Mouse (Mus musculus): ENCODE results near the gene Themis. TPM values are rescaled to one million over a fixed set of nuclear protein-coding genes. Genes with fewer than 3 reads are reported as not detected.

The Themis gene
- polyA plus RNA-seq, 1 experiment: 288 TPM

DNA sequence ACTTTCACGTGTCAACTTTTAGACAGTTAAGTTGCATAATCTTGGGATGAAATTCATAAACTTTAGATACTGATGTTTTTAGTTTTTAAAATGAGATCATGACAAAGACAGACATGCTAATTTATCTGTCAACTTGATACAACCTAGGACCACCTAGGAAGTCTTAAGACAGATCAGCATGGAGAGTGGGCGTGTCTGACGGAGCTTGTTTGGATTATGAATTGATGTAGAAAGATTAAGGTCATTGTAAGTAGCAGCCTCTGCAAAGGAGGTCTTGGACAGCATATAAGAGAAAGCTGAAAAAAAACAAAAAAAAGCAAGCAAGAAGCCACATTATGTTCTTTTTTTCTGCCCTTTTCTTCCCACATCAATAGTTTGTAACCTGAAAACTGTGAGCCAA, 154.2 kb downstream of the Themis start:
- WGBS: 77% methylated on average over 3 of the region's 3 CpGs
- Histone ChIP-seq H3K4me1 (ENCODE audit: control insufficient read depth, insufficient read depth, low read length) (no peaks in the 10 kb centered on the region), H3K27ac (ENCODE audit: insufficient read depth, low read depth, low read length) (no peak overlapping the region), H3K4me3 (ENCODE audit: insufficient read depth, low read depth, low read length) (no peak overlapping the region)
- TF ChIP-seq CTCF (IDR thresholded peaks at IDR 0.05; ENCODE audit: insufficient read depth, low read depth, low read length) (no peak), POLR2A (IDR thresholded peaks at IDR 0.05; ENCODE audit: insufficient read depth, low read depth, low read length) (no peak)

DNA sequence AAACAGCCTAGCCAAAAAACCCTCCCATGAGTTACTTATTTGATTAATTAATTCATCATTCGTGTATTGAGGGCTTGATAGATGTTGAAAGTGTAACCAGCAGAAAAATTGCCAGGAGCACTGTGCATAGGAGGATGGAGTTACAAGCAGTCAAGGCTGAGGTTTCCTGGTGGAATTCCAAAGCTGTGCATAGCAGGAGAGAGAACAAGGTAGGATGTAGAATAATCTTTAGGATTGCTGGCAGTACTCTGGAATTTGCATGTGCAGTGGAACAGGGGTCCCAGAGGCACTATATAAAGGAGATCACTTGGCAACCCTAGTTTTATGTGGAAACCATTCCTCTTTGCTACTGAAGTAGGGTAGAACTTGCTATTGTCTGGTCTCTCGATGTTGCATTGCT, 174.4 kb downstream of the Themis start:
- no peaks in the 10 kb centered on the region for H3K4me1 ChIP-seq (ENCODE audit: control insufficient read depth, insufficient read depth, low read length)
- 60% methylated on average over 2 of the region's 2 CpGs for WGBS
- H3K4me3 ChIP-seq (ENCODE audit: insufficient read depth, low read depth, low read length): no peak overlapping the region
- TF ChIP-seq POLR2A (IDR thresholded peaks at IDR 0.05; ENCODE audit: insufficient read depth, low read depth, low read length) (no peak), CTCF (IDR thresholded peaks at IDR 0.05; ENCODE audit: insufficient read depth, low read depth, low read length) (no peak)
- no peak overlapping the region for H3K27ac ChIP-seq (ENCODE audit: insufficient read depth, low read depth, low read length)

DNA sequence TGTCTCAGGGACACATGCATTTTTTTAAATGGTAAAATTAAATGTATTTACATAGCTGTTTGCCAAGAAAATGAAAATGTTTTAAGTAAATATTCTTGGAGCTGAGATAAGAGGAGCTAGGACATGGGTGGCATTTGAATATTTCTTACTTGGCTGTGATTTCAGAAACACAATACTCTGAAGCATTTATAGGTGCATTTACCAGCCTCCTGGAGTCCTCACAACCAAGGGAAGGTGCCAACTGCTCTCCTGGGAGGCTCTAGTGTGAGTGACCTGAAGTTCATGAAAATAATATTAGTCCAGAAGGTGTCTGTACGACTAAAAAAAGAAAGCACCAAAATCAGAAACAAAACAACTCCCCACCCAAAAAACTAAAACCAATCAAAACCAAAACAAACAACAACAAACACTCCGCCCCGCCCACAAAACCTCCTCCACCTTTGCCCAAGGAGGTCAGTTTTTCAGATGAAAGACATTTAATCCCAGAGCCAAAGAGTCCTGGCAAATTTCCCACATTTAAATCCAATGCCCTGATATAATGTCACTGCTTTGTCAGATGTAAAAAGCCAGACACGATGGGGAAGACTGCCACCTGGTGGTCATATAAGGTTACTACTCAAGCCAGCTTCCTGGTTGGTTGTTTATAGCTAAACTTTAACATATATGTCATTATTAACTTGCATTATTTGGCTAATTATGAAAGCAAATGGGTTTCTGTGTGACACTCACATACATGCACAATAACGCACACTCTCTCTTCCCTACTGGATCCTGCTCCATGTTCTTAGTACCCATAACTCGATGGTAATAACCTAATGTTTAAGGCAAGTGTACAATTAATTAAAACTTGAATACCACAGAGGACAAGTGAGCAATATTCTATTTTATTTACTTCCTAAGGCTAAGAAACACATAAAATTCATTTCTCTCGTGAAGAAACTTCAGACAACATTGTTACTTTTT, 175.9 kb downstream of the Themis start:
- no peak overlapping the region for H3K27ac ChIP-seq (ENCODE audit: insufficient read depth, low read depth, low read length)
- WGBS: 22% methylated on average over 7 of the region's 7 CpGs
- H3K4me1 ChIP-seq (ENCODE audit: control insufficient read depth, insufficient read depth, low read length): no peaks in the 10 kb centered on the region
- no peak for TF ChIP-seq CTCF (IDR thresholded peaks at IDR 0.05; ENCODE audit: insufficient read depth, low read depth, low read length)
- TF ChIP-seq POLR2A (IDR thresholded peaks at IDR 0.05; ENCODE audit: insufficient read depth, low read depth, low read length): no peak
- H3K4me3 ChIP-seq (ENCODE audit: insufficient read depth, low read depth, low read length): no peak overlapping the region

DNA sequence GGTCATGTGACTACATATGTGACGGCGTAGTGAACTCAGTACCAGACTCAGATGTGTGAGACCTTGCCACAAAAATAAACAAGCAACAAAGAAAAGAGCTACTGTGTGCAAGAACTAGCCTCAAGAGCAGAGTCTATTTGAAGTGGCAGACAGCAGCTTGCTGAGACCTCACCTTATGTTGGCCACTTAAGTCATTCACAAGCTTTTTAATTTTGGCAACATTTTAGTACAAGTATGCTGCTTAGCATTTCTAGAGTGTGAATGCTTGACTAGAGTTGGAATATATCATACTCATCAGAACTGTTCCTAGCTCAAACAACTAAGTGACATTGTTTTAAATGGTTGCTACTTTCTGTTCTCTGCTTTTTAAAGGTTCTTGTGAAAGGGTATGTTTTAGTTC, 188.0 kb downstream of the Themis start:
- H3K4me1 ChIP-seq (ENCODE audit: control insufficient read depth, insufficient read depth, low read length): no peaks in the 10 kb centered on the region
- 92% methylated on average over 2 of the region's 2 CpGs for WGBS
- H3K4me3 ChIP-seq (ENCODE audit: insufficient read depth, low read depth, low read length): no peak overlapping the region
- no peak overlapping the region for H3K27ac ChIP-seq (ENCODE audit: insufficient read depth, low read depth, low read length)
- TF ChIP-seq CTCF (IDR thresholded peaks at IDR 0.05; ENCODE audit: insufficient read depth, low read depth, low read length): no peak
- no peak for TF ChIP-seq POLR2A (IDR thresholded peaks at IDR 0.05; ENCODE audit: insufficient read depth, low read depth, low read length)

DNA sequence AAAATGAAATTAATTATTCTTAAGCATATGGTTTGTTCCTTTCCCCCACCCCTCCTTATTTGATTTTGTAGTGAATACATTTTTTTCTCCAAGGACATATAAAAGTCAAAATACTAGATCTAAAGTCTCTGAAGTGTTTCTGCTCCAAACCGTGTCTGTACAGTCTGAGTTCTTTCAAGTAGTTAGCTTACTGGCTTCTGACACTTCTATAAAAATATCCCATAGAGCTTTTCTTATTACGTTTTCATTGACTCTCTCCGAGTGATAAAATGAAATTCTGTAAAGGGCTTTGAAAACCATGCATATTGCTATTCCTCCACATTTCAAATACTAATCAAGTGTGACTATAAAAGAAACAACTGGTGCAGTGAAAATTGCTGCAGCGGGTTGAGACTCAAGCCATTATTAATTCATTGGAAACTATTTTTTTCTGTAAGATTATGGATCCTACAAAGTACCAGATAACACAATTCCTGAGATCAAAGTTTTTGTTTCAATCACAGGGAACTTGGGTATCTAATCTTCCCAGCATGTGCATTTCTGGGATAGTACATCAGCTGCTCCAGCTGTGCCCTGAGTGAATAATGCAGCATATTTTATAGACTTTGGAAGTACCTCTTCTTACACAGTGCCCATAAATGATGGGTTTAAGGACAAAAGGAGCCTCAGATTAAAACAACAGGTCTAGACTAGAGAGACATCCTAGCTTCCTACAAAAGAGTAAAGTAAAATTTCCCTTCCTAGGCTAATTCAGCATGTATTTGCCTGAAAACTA, 202.6 kb downstream of the Themis start:
- Histone ChIP-seq H3K4me3 (ENCODE audit: insufficient read depth, low read depth, low read length) (no peak overlapping the region), H3K4me1 (ENCODE audit: control insufficient read depth, insufficient read depth, low read length) (no peaks in the 10 kb centered on the region), H3K27ac (ENCODE audit: insufficient read depth, low read depth, low read length) (no peak overlapping the region)
- TF ChIP-seq CTCF (IDR thresholded peaks at IDR 0.05; ENCODE audit: insufficient read depth, low read depth, low read length) (no peak), POLR2A (IDR thresholded peaks at IDR 0.05; ENCODE audit: insufficient read depth, low read depth, low read length) (no peak)
- WGBS: 65% methylated on average over 4 of the region's 4 CpGs

DNA sequence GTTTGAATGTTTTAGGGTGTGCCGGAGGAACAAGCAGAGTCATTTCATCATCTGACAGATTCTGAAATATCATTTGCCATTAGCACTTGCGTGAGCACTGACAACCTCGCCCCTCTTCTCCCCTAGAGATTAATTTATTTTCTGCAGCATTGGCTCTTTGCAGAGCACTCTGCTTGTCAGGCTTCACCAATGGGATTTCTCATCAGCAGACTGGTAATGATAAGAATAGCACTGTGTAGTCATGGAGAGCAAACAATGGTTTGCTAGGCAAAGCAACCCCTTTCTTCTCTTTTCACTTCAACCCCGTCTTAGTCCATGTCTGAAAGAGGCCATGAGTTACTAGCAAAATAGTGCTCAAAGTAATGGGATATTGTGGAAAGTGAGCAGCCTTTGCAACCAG, 206.4 kb downstream of the Themis start:
- 63% methylated on average over 4 of the region's 4 CpGs for WGBS
- TF ChIP-seq POLR2A (IDR thresholded peaks at IDR 0.05; ENCODE audit: insufficient read depth, low read depth, low read length) (no peak), CTCF (IDR thresholded peaks at IDR 0.05; ENCODE audit: insufficient read depth, low read depth, low read length) (no peak)
- no peak overlapping the region for H3K4me3 ChIP-seq (ENCODE audit: insufficient read depth, low read depth, low read length)
- no peaks in the 10 kb centered on the region for H3K4me1 ChIP-seq (ENCODE audit: control insufficient read depth, insufficient read depth, low read length)
- no peak overlapping the region for H3K27ac ChIP-seq (ENCODE audit: insufficient read depth, low read depth, low read length)

DNA sequence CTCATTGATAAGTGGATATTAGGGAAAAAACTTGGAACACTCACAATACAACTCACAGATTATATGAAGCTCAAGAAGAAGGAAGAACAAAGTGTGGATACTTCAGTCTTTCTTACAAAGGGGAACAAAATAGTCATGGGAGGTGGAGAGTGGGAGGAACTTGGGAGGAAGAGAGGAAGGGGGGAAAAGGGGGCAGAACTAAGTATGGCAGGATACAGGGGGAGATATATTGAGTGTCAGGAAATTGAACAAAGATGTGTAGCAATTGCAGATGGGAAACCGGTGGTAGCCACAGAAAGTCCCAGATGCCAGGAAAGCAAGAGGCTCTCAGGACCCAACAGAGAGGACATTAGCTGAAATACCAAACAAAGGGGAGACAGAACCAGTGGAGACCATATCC, 219.5 kb downstream of the Themis start:
- no peak overlapping the region for H3K4me3 ChIP-seq (ENCODE audit: insufficient read depth, low read depth, low read length)
- H3K27ac ChIP-seq (ENCODE audit: insufficient read depth, low read depth, low read length): no peak overlapping the region
- H3K4me1 ChIP-seq (ENCODE audit: control insufficient read depth, insufficient read depth, low read length): no peaks in the 10 kb centered on the region
- TF ChIP-seq POLR2A (IDR thresholded peaks at IDR 0.05; ENCODE audit: insufficient read depth, low read depth, low read length) (no peak), CTCF (IDR thresholded peaks at IDR 0.05; ENCODE audit: insufficient read depth, low read depth, low read length) (no peak)
- 83% methylated on average over 1 of the region's 1 CpGs for WGBS

DNA sequence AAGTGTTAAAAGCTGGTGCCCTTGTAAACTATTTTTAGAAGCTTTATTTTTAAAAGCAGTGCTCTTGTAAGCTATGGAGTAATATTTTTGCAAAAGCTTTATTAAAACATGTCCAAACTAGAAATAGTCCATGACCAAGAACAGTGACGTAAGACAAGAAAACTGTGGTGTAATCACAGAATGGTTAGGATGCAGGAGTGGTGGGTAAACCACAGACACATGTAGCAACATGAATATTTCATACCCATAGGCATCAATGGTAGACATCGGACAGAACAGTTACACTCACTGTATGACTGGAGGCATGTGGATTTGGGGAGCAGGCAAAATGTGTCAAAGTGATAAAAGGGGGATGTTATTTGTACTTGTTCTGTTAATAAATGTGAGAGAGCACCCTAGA, 222.7 kb downstream of the Themis start:
- Histone ChIP-seq H3K27ac (ENCODE audit: insufficient read depth, low read depth, low read length) (no peak overlapping the region), H3K4me3 (ENCODE audit: insufficient read depth, low read depth, low read length) (no peak overlapping the region), H3K4me1 (ENCODE audit: control insufficient read depth, insufficient read depth, low read length) (no peaks in the 10 kb centered on the region)
- no peak for TF ChIP-seq CTCF (IDR thresholded peaks at IDR 0.05; ENCODE audit: insufficient read depth, low read depth, low read length)
- TF ChIP-seq POLR2A (IDR thresholded peaks at IDR 0.05; ENCODE audit: insufficient read depth, low read depth, low read length): no peak
- 81% methylated on average over 2 of the region's 2 CpGs for WGBS

DNA sequence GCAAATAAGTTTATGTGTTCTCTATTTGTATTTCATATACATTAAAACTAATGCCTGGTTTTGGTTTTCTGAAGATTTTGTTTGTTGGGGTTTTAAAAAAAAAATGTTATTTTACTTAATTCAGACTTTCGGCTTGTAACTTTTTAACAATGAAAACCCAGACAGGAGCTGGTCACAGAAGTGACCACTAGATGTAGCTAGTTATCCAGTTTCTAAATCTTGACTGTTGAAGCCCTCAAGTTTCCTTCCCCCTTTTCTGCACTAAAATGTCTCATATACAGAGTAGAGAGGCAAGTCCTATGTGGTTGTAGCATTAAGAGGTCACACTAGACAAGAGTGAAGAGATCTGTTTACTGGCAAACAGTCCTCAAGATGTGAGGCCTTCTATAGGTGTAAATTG, 230.2 kb downstream of the Themis start:
- H3K4me3 ChIP-seq (ENCODE audit: insufficient read depth, low read depth, low read length): no peak overlapping the region
- TF ChIP-seq POLR2A (IDR thresholded peaks at IDR 0.05; ENCODE audit: insufficient read depth, low read depth, low read length) (no peak), CTCF (IDR thresholded peaks at IDR 0.05; ENCODE audit: insufficient read depth, low read depth, low read length) (no peak)
- no peaks in the 10 kb centered on the region for H3K4me1 ChIP-seq (ENCODE audit: control insufficient read depth, insufficient read depth, low read length)
- WGBS: 62% methylated on average over 1 of the region's 1 CpGs
- H3K27ac ChIP-seq (ENCODE audit: insufficient read depth, low read depth, low read length): no peak overlapping the region

All from olfactory bulb, adult 2 months (tissue).